Mouse (Mus musculus): ENCODE results near the gene Nhej1.

DNA sequence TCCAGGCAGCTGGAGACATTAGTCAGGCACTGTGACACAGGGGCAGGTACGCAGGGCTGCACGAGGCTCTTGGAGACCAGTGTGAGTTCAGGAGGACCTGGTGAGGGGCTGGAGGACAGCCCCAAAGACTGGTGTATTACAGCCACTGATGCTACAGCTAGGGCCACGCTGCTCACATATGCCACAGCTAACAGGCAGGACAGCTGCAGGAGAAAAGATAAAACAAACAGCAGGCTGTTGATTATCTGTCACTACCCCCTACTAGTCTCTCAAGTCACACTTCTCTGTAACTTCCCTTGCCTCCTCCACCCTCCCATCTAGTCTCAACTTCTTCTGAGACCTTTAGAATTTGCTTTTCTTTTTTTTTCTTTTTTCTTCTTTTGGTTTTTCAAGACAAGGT is 11.7 kb upstream of the Nhej1 start:
- no peak for TF ChIP-seq CTCF (IDR thresholded peaks at IDR 0.05; ENCODE audit: borderline replicate concordance, control insufficient read depth, extremely low read depth, insufficient read depth, low read length, poor library complexity)
- TF ChIP-seq POLR2A (IDR thresholded peaks at IDR 0.05; ENCODE audit: control insufficient read depth, extremely low read depth, insufficient read depth, low read length, poor library complexity), result no peak
